Mouse (Mus musculus): ENCODE measurements around the gene Eml5. TPM values are rescaled to one million over a fixed set of nuclear protein-coding genes. Genes with fewer than 3 reads are reported as not detected.

Gene Eml5
- polyA plus RNA-seq, 1 experiment from 2014 or later, result 3.0 TPM

GRCm38 (mm10) chr12:98834879-98835278 lies 66.4 kb downstream of the Eml5 start:
- Histone ChIP-seq H3K9ac (replicated peaks) (no peak overlapping the region), H3K4me2 (no peak overlapping the region), H3K27ac (no peak overlapping the region), H3K4me3 (replicated peaks) (no peak overlapping the region), H3K9me3 (no peaks in the 10 kb centered on the region), H3K36me3 (peaks cover 3% of the 10 kb centered on the region; the same call in 1 of the 2 replicates), H3K4me1 (replicated peaks) (no peaks in the 10 kb centered on the region), H3K27me3 (no peaks in the 10 kb centered on the region)
- no peak for ATAC-seq (ENCODE audit: insufficient number of reproducible peaks, insufficient read depth, low FRiP score, low TSS enrichment, low read depth)
- WGBS, result 81% methylated on average over 2 of the region's 2 CpGs

- Histone ChIP-seq H3K27ac (no peak overlapping the region), H3K27me3 (no peaks in the 10 kb centered on the region), H3K9ac (replicated peaks) (no peak overlapping the region), H3K4me1 (replicated peaks) (no peaks in the 10 kb centered on the region), H3K4me3 (replicated peaks) (no peak overlapping the region), H3K36me3 (peaks cover 3% of the 10 kb centered on the region; the same call in 1 of the 2 replicates), H3K9me3 (no peaks in the 10 kb centered on the region), H3K4me2 (no peak overlapping the region)
- WGBS, result 51% methylated on average over 1 of the region's 1 CpGs
- no peak for ATAC-seq (ENCODE audit: insufficient number of reproducible peaks, insufficient read depth, low FRiP score, low TSS enrichment, low read depth)
Measured at GRCm38 (mm10) chr12:98833901-98834300, 67.4 kb downstream of the Eml5 start.

GRCm38 (mm10) chr12:98832929-98833598 lies 68.2 kb downstream of the Eml5 start:
- 82% methylated on average over 8 of the region's 8 CpGs for WGBS
- Histone ChIP-seq H3K36me3 (peaks cover 3% of the 10 kb centered on the region; the same call in 1 of the 2 replicates), H3K27ac (no peak overlapping the region), H3K27me3 (no peaks in the 10 kb centered on the region), H3K4me3 (replicated peaks) (no peak overlapping the region), H3K9ac (replicated peaks) (no peak overlapping the region), H3K9me3 (no peaks in the 10 kb centered on the region), H3K4me2 (no peak overlapping the region), H3K4me1 (replicated peaks) (no peaks in the 10 kb centered on the region)
- no peak for ATAC-seq (ENCODE audit: insufficient number of reproducible peaks, insufficient read depth, low FRiP score, low TSS enrichment, low read depth)

DNA sequence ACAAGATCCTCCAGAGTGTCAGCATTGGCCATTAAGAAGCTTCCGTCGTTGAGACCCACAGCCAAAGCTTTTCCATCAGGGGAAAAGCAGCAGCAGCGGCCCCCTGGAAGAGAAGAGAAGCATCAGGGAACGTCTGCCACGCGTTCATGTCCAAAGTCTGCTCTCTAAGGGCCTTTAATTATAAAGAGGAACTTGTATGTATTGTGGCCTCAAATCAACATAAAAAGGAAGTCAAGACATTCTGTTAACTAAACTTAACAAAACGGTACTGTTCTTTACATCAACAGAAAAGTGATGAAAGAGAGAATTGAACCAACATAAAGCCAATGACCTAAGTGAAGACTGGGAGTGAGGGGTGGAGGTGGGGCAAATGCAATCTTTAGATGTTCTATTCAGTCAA lies 70.2 kb downstream of the Eml5 start:
- WGBS, result 85% methylated on average over 7 of the region's 7 CpGs
- no peaks in the 10 kb centered on the region for H3K4me1 ChIP-seq (replicated peaks)
- no peak overlapping the region for H3K4me2 ChIP-seq
- H3K9me3 ChIP-seq, result no peaks in the 10 kb centered on the region
- H3K27ac ChIP-seq, result no peak overlapping the region
- ATAC-seq (ENCODE audit: insufficient number of reproducible peaks, insufficient read depth, low FRiP score, low TSS enrichment, low read depth), result no peak
- H3K36me3 ChIP-seq, result peaks cover 3% of the 10 kb centered on the region; the same call in 1 of the 2 replicates
- H3K4me3 ChIP-seq (replicated peaks), result no peak overlapping the region
- no peak overlapping the region for H3K9ac ChIP-seq (replicated peaks)
- no peaks in the 10 kb centered on the region for H3K27me3 ChIP-seq

DNA sequence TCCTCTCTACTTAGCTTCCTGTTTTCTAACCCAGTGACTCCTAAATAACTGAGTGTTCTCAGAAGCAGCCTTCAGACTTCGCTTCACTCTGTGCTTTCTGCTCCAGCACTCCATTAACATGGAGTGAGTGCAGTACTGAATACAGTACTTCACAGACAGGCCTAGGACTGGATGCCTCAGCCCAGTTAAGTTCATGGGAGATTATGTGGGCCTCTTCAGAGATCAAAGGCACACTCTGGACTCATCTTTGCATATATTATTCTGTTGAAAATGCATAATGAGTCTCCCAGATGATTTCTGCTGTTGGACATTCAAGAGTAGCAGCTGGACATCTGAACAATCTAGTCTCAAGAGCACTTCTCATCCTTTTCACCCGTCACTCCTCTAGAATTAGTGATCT lies 80.5 kb downstream of the Eml5 start:
- no peaks in the 10 kb centered on the region; the same call in 1 of the 2 replicates for H3K36me3 ChIP-seq
- WGBS, result 83% methylated on average over 2 of the region's 2 CpGs

DNA sequence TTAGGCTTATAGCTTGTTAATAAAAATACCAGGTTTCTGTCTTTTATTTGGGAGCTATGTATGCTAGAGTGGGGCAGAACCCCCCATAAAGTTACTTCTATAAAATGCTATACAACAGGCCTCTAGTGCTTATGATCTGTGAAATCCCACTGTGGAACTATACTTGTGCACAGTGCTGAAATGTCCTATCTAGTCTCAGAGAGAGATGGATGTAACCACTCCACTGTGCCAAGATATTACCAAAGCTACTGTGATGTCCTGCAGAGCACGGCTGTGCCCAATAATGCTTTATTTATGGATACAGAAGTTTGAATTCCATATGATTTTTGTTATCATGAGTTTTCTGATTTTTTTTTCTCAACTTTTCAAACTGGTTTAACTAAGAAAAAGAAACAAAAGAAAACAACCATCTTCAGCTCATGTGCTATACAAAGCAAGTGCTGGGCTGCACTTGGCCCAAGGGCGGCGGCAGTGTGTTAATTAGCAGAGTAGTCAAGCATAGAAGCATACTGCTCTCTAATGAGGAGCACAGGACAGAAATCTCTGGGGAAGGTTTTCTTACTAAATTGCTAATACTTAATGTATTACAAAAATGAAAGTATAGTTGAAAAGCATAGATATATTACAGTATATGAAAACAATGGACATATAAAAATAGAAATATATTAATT lies 97.1 kb downstream of the Eml5 start:
- Histone ChIP-seq H3K36me3 (no peaks in the 10 kb centered on the region), H3K27ac (no peak overlapping the region), H3K9me3 (no peaks in the 10 kb centered on the region), H3K27me3 (no peaks in the 10 kb centered on the region), H3K4me3 (replicated peaks) (no peak overlapping the region), H3K4me2 (no peak overlapping the region), H3K9ac (replicated peaks) (no peak overlapping the region), H3K4me1 (replicated peaks) (peaks cover 6% of the 10 kb centered on the region)
- ATAC-seq (ENCODE audit: insufficient number of reproducible peaks, insufficient read depth, low FRiP score, low TSS enrichment, low read depth), result no peak
- WGBS, result 80% methylated on average over 3 of the region's 3 CpGs

More for the DNA sequence above, 80.5 kb downstream of the Eml5 start:
- ATAC-seq (ENCODE audit: insufficient number of reproducible peaks, insufficient read depth, low FRiP score, low TSS enrichment, low read depth), result no peak
- Histone ChIP-seq H3K9me3 (no peaks in the 10 kb centered on the region), H3K27ac (no peak overlapping the region), H3K27me3 (no peaks in the 10 kb centered on the region), H3K4me3 (replicated peaks) (no peak overlapping the region), H3K4me2 (no peak overlapping the region), H3K4me1 (replicated peaks) (no peaks in the 10 kb centered on the region), H3K9ac (replicated peaks) (no peak overlapping the region)

DNA sequence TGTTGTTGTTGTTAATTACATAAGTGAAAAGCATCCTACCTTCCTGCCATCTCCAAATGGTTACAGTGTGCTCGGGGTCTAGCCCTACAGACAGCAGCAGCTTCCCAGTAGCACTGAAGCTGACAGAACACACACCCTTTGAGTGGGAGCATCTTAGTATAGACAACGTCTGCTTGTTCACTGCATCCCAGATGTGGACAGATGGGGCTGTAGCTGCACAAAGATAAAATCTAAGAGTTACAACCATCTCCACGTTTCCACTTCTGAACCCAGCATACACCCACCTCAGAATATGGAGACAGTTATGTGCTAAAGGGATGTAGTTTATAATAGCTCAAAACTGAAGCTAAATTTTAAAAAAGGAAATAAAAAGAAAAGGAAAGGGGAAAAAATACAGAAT lies 99.0 kb downstream of the Eml5 start:
- no peak for ATAC-seq (ENCODE audit: insufficient number of reproducible peaks, insufficient read depth, low FRiP score, low TSS enrichment, low read depth)
- Histone ChIP-seq H3K27ac (no peak overlapping the region), H3K9me3 (no peaks in the 10 kb centered on the region), H3K36me3 (peaks cover 3% of the 10 kb centered on the region; the same call in 1 of the 2 replicates), H3K4me2 (no peak overlapping the region), H3K4me3 (replicated peaks) (no peak overlapping the region), H3K9ac (replicated peaks) (no peak overlapping the region), H3K4me1 (replicated peaks) (peaks cover 6% of the 10 kb centered on the region), H3K27me3 (no peaks in the 10 kb centered on the region)
- WGBS, result 66% methylated on average over 3 of the region's 3 CpGs

GRCm38 (mm10) chr12:98800334-98800733 lies 101.0 kb downstream of the Eml5 start:
- Histone ChIP-seq H3K27me3 (no peaks in the 10 kb centered on the region), H3K36me3 (peaks cover 11% of the 10 kb centered on the region), H3K27ac (no peak overlapping the region), H3K9ac (replicated peaks) (no peak overlapping the region), H3K4me2 (no peak overlapping the region), H3K4me3 (replicated peaks) (no peak overlapping the region), H3K9me3 (no peaks in the 10 kb centered on the region), H3K4me1 (replicated peaks) (peaks cover 6% of the 10 kb centered on the region)
- ATAC-seq (ENCODE audit: insufficient number of reproducible peaks, insufficient read depth, low FRiP score, low TSS enrichment, low read depth), result no peak
- 78% methylated on average over 5 of the region's 5 CpGs for whole genome bisulfite sequencing

GRCm38 (mm10) chr12:98795731-98796318 lies 105.5 kb downstream of the Eml5 start:
- Histone ChIP-seq H3K4me2 (no peak overlapping the region), H3K27me3 (no peaks in the 10 kb centered on the region), H3K9me3 (no peaks in the 10 kb centered on the region), H3K4me1 (replicated peaks) (no peaks in the 10 kb centered on the region), H3K4me3 (replicated peaks) (no peak overlapping the region), H3K36me3 (peaks cover 54% of the 10 kb centered on the region), H3K27ac (no peak overlapping the region), H3K9ac (replicated peaks) (no peak overlapping the region)
- ATAC-seq (ENCODE audit: insufficient number of reproducible peaks, insufficient read depth, low FRiP score, low TSS enrichment, low read depth), result no peak
- WGBS, result 91% methylated on average over 3 of the region's 3 CpGs

DNA sequence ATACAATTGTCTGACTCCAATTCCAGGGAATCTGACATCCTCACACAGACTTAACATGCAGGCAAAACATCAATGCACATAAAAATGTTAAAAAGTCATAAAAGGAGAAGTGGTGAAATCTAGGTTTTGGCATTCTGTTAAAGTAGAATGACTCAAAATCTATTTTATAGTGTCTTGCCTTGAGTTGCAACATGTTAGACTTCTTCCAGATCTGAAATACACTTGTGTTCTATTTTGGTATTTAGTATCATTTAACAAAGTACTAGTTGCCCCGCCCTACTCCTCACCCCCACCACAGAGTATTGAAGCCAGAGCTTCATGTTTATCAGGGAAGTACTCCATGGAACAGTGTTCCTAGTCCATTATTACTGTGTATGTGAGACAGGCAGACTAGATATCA lies 117.0 kb downstream of the Eml5 start:
- 97% methylated on average over 1 of the region's 1 CpGs for whole genome bisulfite sequencing
- Histone ChIP-seq H3K9me3 (no peaks in the 10 kb centered on the region), H3K4me3 (replicated peaks) (no peak overlapping the region), H3K27me3 (no peaks in the 10 kb centered on the region), H3K36me3 (peaks cover 87% of the 10 kb centered on the region), H3K4me2 (no peak overlapping the region), H3K9ac (replicated peaks) (no peak overlapping the region), H3K4me1 (replicated peaks) (no peaks in the 10 kb centered on the region), H3K27ac (no peak overlapping the region)
- no peak for ATAC-seq (ENCODE audit: insufficient number of reproducible peaks, insufficient read depth, low FRiP score, low TSS enrichment, low read depth)

GRCm38 (mm10) chr12:98779148-98779547 lies 122.1 kb downstream of the Eml5 start:
- H3K27ac ChIP-seq, result no peak overlapping the region
- H3K4me3 ChIP-seq (replicated peaks), result no peak overlapping the region
- H3K4me1 ChIP-seq (replicated peaks), result no peaks in the 10 kb centered on the region
- 88% methylated on average over 4 of the region's 4 CpGs for WGBS
- H3K9ac ChIP-seq (replicated peaks), result no peak overlapping the region
- no peaks in the 10 kb centered on the region for H3K27me3 ChIP-seq
- H3K9me3 ChIP-seq, result no peaks in the 10 kb centered on the region
- no peak for ATAC-seq (ENCODE audit: insufficient number of reproducible peaks, insufficient read depth, low FRiP score, low TSS enrichment, low read depth)
- H3K36me3 ChIP-seq, result peaks cover 88% of the 10 kb centered on the region
- no peak overlapping the region for H3K4me2 ChIP-seq
